Mouse (Mus musculus) midbrain, embryonic 12.5 days (tissue): Measurements from ENCODE around the gene 4930519P11Rik. TPM values are rescaled to one million over a fixed set of nuclear protein-coding genes. Genes with fewer than 3 reads are reported as not detected.

Experiments used
- ATAC-seq: fragments of 200-750 bp; cut with Nextera tagmentation; 2 replicates; pipeline ENCODE4 v1.8.0; 2017; ENCODE audit warnings: low read depth, moderate TSS enrichment, moderate library complexity; ENCODE audit not compliant: low FRiP score
- H3K27ac ChIP-seq: fragments of 300-500 bp; sonication (generic); replicated peaks from 2 replicates; pipeline ENCODE4 v1.5.1; 2016; ENCODE audit warnings: mild to moderate bottlenecking
- H3K27me3 ChIP-seq: fragments of 300-500 bp; sonication (generic); 2 replicates; pipeline ENCODE4 v1.6.1; 2016; ENCODE audit warnings: mild to moderate bottlenecking
- H3K36me3 ChIP-seq: fragments of 300-500 bp; sonication (generic); 2 replicates; pipeline ENCODE4 v1.6.1; 2016
- H3K4me1 ChIP-seq: fragments of 300-500 bp; sonication (generic); 2 replicates; pipeline ENCODE4 v1.6.1; 2016
- H3K4me2 ChIP-seq: fragments of 300-500 bp; sonication (generic); replicated peaks from 2 replicates; pipeline ENCODE4 v1.6.1; 2016; ENCODE audit warnings: mild to moderate bottlenecking, moderate library complexity
- H3K4me3 ChIP-seq: fragments of 300-500 bp; sonication (generic); 2 replicates; pipeline ENCODE4 v1.5.1; 2016; ENCODE audit warnings: mild to moderate bottlenecking
- H3K9ac ChIP-seq: fragments of 300-500 bp; sonication (generic); replicated peaks from 2 replicates; pipeline ENCODE4 v1.6.1; 2016; ENCODE audit warnings: mild to moderate bottlenecking, moderate library complexity
- H3K9me3 ChIP-seq: fragments of 300-500 bp; sonication (generic); 2 replicates; pipeline ENCODE4 v1.6.1; 2016; ENCODE audit warnings: mild to moderate bottlenecking
- WGBS: fragments of 180-500 bp; shearing (Covaris S2); methylation state at CpG from one replicate; pipeline ENCODE4 v1.1.7; 2016; 5-methylcytosine and 5-hydroxymethylcytosine counted together
- polyA plus RNA-seq: library from polyadenylated mRNA; unstranded; fragments of >200 nt; fragmentation: Nextera tagmentation; extraction: Ambion mirVana; gene quantifications from 2 replicates; pipeline ENCODE4 v1.2.1, GENCODE M21; 2016

The 4930519P11Rik gene
- polyA plus RNA-seq, 1 experiment from 2014 or later, result 0.54 TPM

GRCm38 (mm10) chr2:154597399-154597798 is 15.8 kb downstream of the 4930519P11Rik start:
- H3K4me3 ChIP-seq, result no peak overlapping the region
- no peaks in the 10 kb centered on the region for H3K27me3 ChIP-seq
- no peak overlapping the region for H3K9ac ChIP-seq
- ATAC-seq, result no peak
- no peak overlapping the region for H3K4me2 ChIP-seq
- no peaks in the 10 kb centered on the region for H3K36me3 ChIP-seq
- no peak overlapping the region for H3K27ac ChIP-seq
- no peaks in the 10 kb centered on the region for H3K9me3 ChIP-seq
- H3K4me1 ChIP-seq, result no peaks in the 10 kb centered on the region
- WGBS, result 91% methylated on average over 3 of the region's 3 CpGs

- 80% methylated on average over 5 of the region's 5 CpGs for WGBS
- H3K27me3 ChIP-seq, result no peaks in the 10 kb centered on the region
- no peak overlapping the region for H3K9ac ChIP-seq
- no peaks in the 10 kb centered on the region for H3K36me3 ChIP-seq
- no peaks in the 10 kb centered on the region for H3K4me1 ChIP-seq
- ATAC-seq, result no peak
- H3K4me2 ChIP-seq, result no peak overlapping the region
- H3K9me3 ChIP-seq, result no peaks in the 10 kb centered on the region
- H3K4me3 ChIP-seq, result no peak overlapping the region
- no peak overlapping the region for H3K27ac ChIP-seq
Observed at GRCm38 (mm10) chr2:154595775-154596174, 17.5 kb downstream of the 4930519P11Rik start.

GRCm38 (mm10) chr2:154593025-154593424 is 20.2 kb downstream of the 4930519P11Rik start:
- H3K4me1 ChIP-seq, result no peaks in the 10 kb centered on the region
- ATAC-seq, result no peak
- no peak overlapping the region for H3K4me3 ChIP-seq
- H3K9me3 ChIP-seq, result no peaks in the 10 kb centered on the region
- no peaks in the 10 kb centered on the region for H3K36me3 ChIP-seq
- H3K4me2 ChIP-seq, result no peak overlapping the region
- H3K27me3 ChIP-seq, result no peaks in the 10 kb centered on the region
- no peak overlapping the region for H3K9ac ChIP-seq
- no peak overlapping the region for H3K27ac ChIP-seq
- WGBS, result 78% methylated on average over 3 of the region's 3 CpGs

- Histone ChIP-seq H3K4me3 (no peak overlapping the region), H3K27me3 (no peaks in the 10 kb centered on the region), H3K4me2 (no peak overlapping the region), H3K36me3 (0 out of 2 replicates have a peak, but pooled peaks cover 8% of the 10 kb centered on the region), H3K27ac (no peak overlapping the region), H3K4me1 (no peaks in the 10 kb centered on the region), H3K9ac (no peak overlapping the region), H3K9me3 (0 out of 2 replicates have a peak, but pooled peaks cover 3% of the 10 kb centered on the region)
- no peak for ATAC-seq
- WGBS, result 88% methylated on average over 3 of the region's 3 CpGs
Observed at GRCm38 (mm10) chr2:154591239-154591638, 22.0 kb downstream of the 4930519P11Rik start.

- Histone ChIP-seq H3K9ac (no peak overlapping the region), H3K36me3 (0 out of 2 replicates have a peak, but pooled peaks cover 8% of the 10 kb centered on the region), H3K27ac (no peak overlapping the region), H3K4me3 (no peak overlapping the region), H3K4me2 (no peak overlapping the region), H3K27me3 (no peaks in the 10 kb centered on the region), H3K4me1 (peaks cover 10% of the 10 kb centered on the region; the same call in 1 of the 2 replicates), H3K9me3 (0 out of 2 replicates have a peak, but pooled peaks cover 3% of the 10 kb centered on the region)
- WGBS, result 77% methylated on average over 4 of the region's 4 CpGs
- ATAC-seq, result no peak
Observed at GRCm38 (mm10) chr2:154589051-154589450, 24.2 kb downstream of the 4930519P11Rik start.

GRCm38 (mm10) chr2:154586405-154586804 is 26.8 kb downstream of the 4930519P11Rik start:
- Histone ChIP-seq H3K36me3 (0 out of 2 replicates have a peak, but pooled peaks cover 8% of the 10 kb centered on the region), H3K4me3 (no peak overlapping the region), H3K4me1 (peaks cover 13% of the 10 kb centered on the region; the same call in 1 of the 2 replicates), H3K27ac (no peak overlapping the region), H3K27me3 (no peaks in the 10 kb centered on the region), H3K9me3 (0 out of 2 replicates have a peak, but pooled peaks cover 3% of the 10 kb centered on the region), H3K9ac (no peak overlapping the region), H3K4me2 (no peak overlapping the region)
- WGBS, result 72% methylated on average over 5 of the region's 5 CpGs
- ATAC-seq, result no peak

- Histone ChIP-seq H3K9ac (no peak overlapping the region), H3K4me3 (no peak overlapping the region), H3K4me2 (no peak overlapping the region), H3K36me3 (0 out of 2 replicates have a peak, but pooled peaks cover 8% of the 10 kb centered on the region), H3K4me1 (peaks cover 13% of the 10 kb centered on the region; the same call in 1 of the 2 replicates), H3K9me3 (0 out of 2 replicates have a peak, but pooled peaks cover 3% of the 10 kb centered on the region), H3K27ac (no peak overlapping the region), H3K27me3 (no peaks in the 10 kb centered on the region)
- no peak; the same call in 1 of the 2 replicates for ATAC-seq
- 74% methylated on average over 17 of the region's 17 CpGs for WGBS
Observed at GRCm38 (mm10) chr2:154584931-154585601, 28.2 kb downstream of the 4930519P11Rik start.

- Histone ChIP-seq H3K4me2 (no peak overlapping the region), H3K27ac (no peak overlapping the region), H3K9ac (no peak overlapping the region), H3K4me1 (peaks cover 13% of the 10 kb centered on the region; the same call in 1 of the 2 replicates), H3K36me3 (0 out of 2 replicates have a peak, but pooled peaks cover 8% of the 10 kb centered on the region), H3K9me3 (0 out of 2 replicates have a peak, but pooled peaks cover 3% of the 10 kb centered on the region), H3K27me3 (no peaks in the 10 kb centered on the region), H3K4me3 (no peak overlapping the region)
- 71% methylated on average over 15 of the region's 15 CpGs for WGBS
- peak; percentile 47; the same call in 1 of the 2 replicates for ATAC-seq
Observed at GRCm38 (mm10) chr2:154583906-154584872, 29.0 kb downstream of the 4930519P11Rik start.

GRCm38 (mm10) chr2:154581421-154581820 is 31.8 kb downstream of the 4930519P11Rik start:
- 87% methylated on average over 1 of the region's 1 CpGs for WGBS
- Histone ChIP-seq H3K4me3 (no peak overlapping the region), H3K36me3 (0 out of 2 replicates have a peak, but pooled peaks cover 1% of the 10 kb centered on the region), H3K4me1 (peaks cover 29% of the 10 kb centered on the region), H3K4me2 (no peak overlapping the region), H3K9me3 (0 out of 2 replicates have a peak, but pooled peaks cover under 1% of the 10 kb centered on the region), H3K27ac (no peak overlapping the region), H3K27me3 (no peaks in the 10 kb centered on the region), H3K9ac (no peak overlapping the region)
- ATAC-seq, result no peak

GRCm38 (mm10) chr2:154580586-154580985 is 32.7 kb downstream of the 4930519P11Rik start:
- ATAC-seq, result no peak
- WGBS, result 83% methylated on average over 8 of the region's 8 CpGs
- no peak overlapping the region for H3K27ac ChIP-seq

GRCm38 (mm10) chr2:154577744-154578067 is 35.5 kb downstream of the 4930519P11Rik start:
- Histone ChIP-seq H3K4me3 (no peak overlapping the region), H3K9me3 (no peaks in the 10 kb centered on the region), H3K9ac (no peak overlapping the region), H3K27me3 (no peaks in the 10 kb centered on the region), H3K36me3 (no peaks in the 10 kb centered on the region), H3K4me2 (no peak overlapping the region), H3K4me1 (peaks cover 22% of the 10 kb centered on the region), H3K27ac (peak overlapping the region; percentile 80)
- no peak for ATAC-seq
- WGBS, result 44% methylated on average over 6 of the region's 6 CpGs

More at GRCm38 (mm10) chr2:154580586-154580985, 32.7 kb downstream of the 4930519P11Rik start:
- Histone ChIP-seq H3K36me3 (no peaks in the 10 kb centered on the region), H3K9me3 (no peaks in the 10 kb centered on the region), H3K27me3 (no peaks in the 10 kb centered on the region), H3K9ac (no peak overlapping the region), H3K4me3 (no peak overlapping the region), H3K4me1 (peaks cover 32% of the 10 kb centered on the region), H3K4me2 (no peak overlapping the region)
